Mouse (Mus musculus) heart, postnatal 25 days (tissue): ENCODE data around the gene Il10rb. TPM values are rescaled to one million over a fixed set of nuclear protein-coding genes. Genes with fewer than 3 reads are reported as not detected.

Experiments
- DNase-seq: peaks from one replicate; pipeline ENCODE4 v3.0.0; 2022; ENCODE audit warnings: low spot score
- intact Hi-C: fragments of 180-260 bp; cut with DNase I; formaldehyde crosslinking; loops from one replicate; pipeline ENCODE4 v1.15.1; 2025
- total RNA-seq, 2 experiments: library from RNA; stranded (reverse); gene quantifications; 2 replicates each; pipeline ENCODE4 v1.2.3; 2021

Il10rb gene
- 100 to 1,000 TPM in 1 of 2 experiments, 10 to 100 TPM in 1; 97.5 to 105 TPM for total RNA-seq

- intact Hi-C loops: loop anchor here (2.0 kb wide), 2 partner anchors 35 to 79 kb away; partner anchors contain the start of gene Ifnar1
- peak; percentile 76 for DNase-seq
Measured at GRCm38 (mm10) chr16:91405640-91406584, at the start of gene Il10rb. Gene Il10rb (plus strand): TSS chr16:91406164.

- DNase-seq: no peak
- intact Hi-C loops: loop anchor here (5.0 kb wide), 1 partner anchor 155 kb away; no protein-coding TSS in a partner anchor
Measured at GRCm38 (mm10) chr16:91356760-91357525, 49.0 kb upstream of the Il10rb start.

- intact Hi-C loops: loop anchor here (5.0 kb wide), 1 partner anchor 155 kb away; no protein-coding TSS in a partner anchor
- DNase-seq: no peak
Measured at GRCm38 (mm10) chr16:91357526-91357900, 48.5 kb upstream of the Il10rb start.

- DNase-seq: no peak
- intact Hi-C loops: loop anchor here (1.0 to 5.0 kb wide), 3 partner anchors 30 to 154 kb away; no protein-coding TSS in a partner anchor
Measured at GRCm38 (mm10) chr16:91358555-91358954, 47.4 kb upstream of the Il10rb start.

- intact Hi-C loops: loop anchor here (2.0 to 5.0 kb wide), 2 partner anchors 29 to 153 kb away; no protein-coding TSS in a partner anchor
- DNase-seq: no peak
Measured at GRCm38 (mm10) chr16:91359531-91359930, 46.4 kb upstream of the Il10rb start.

GRCm38 (mm10) chr16:91360162-91360561 is 45.8 kb upstream of the Il10rb start:
- intact Hi-C loops: loop anchor here (5.0 kb wide), 1 partner anchor 102 kb away; no protein-coding TSS in a partner anchor
- DNase-seq: no peak

- no peak for DNase-seq
- intact Hi-C loops: loop anchor here (5.0 kb wide), 1 partner anchor 100 kb away; no protein-coding TSS in a partner anchor
Measured at GRCm38 (mm10) chr16:91362006-91362405, 44.0 kb upstream of the Il10rb start.

- intact Hi-C loops: loop anchor here (5.0 kb wide), 1 partner anchor 100 kb away; no protein-coding TSS in a partner anchor
- peak; percentile 61 for DNase-seq
Measured at GRCm38 (mm10) chr16:91362616-91363272, 43.2 kb upstream of the Il10rb start.

GRCm38 (mm10) chr16:91363483-91363882 is 42.5 kb upstream of the Il10rb start:
- intact Hi-C loops: loop anchor here (5.0 kb wide), 1 partner anchor 99 kb away; no protein-coding TSS in a partner anchor

GRCm38 (mm10) chr16:91366567-91366966 is 39.4 kb upstream of the Il10rb start:
- DNase-seq: no peak
- intact Hi-C loops: no loop called here

More at GRCm38 (mm10) chr16:91363483-91363882, 42.5 kb upstream of the Il10rb start:
- DNase-seq: peak; percentile 44

- no peak for DNase-seq
- intact Hi-C loops: no loop called here
Measured at GRCm38 (mm10) chr16:91367066-91367465, 38.9 kb upstream of the Il10rb start.

- peak; percentile 73 for DNase-seq
- intact Hi-C loops: no loop called here
Measured at GRCm38 (mm10) chr16:91372577-91373472, 33.1 kb upstream of the Il10rb start, which contains the start of gene Ifnar2. Gene Ifnar2 (plus strand): TSS chr16:91372783.

GRCm38 (mm10) chr16:91373473-91374252 is 32.3 kb upstream of the Il10rb start:
- DNase-seq: no peak
- intact Hi-C loops: no loop called here

GRCm38 (mm10) chr16:91374253-91374634 is 31.7 kb upstream of the Il10rb start:
- intact Hi-C loops: no loop called here
- no peak for DNase-seq

GRCm38 (mm10) chr16:91376701-91377100 is 29.3 kb upstream of the Il10rb start:
- DNase-seq: no peak
- intact Hi-C loops: no loop called here

- DNase-seq: no peak
- intact Hi-C loops: no loop called here
Measured at GRCm38 (mm10) chr16:91378431-91378986, 27.5 kb upstream of the Il10rb start.

GRCm38 (mm10) chr16:91378991-91379390 is 27.0 kb upstream of the Il10rb start:
- intact Hi-C loops: no loop called here
- no peak for DNase-seq
